ENCODE assay signal across 16 mouse cellular contexts in the genomic region with DNA sequence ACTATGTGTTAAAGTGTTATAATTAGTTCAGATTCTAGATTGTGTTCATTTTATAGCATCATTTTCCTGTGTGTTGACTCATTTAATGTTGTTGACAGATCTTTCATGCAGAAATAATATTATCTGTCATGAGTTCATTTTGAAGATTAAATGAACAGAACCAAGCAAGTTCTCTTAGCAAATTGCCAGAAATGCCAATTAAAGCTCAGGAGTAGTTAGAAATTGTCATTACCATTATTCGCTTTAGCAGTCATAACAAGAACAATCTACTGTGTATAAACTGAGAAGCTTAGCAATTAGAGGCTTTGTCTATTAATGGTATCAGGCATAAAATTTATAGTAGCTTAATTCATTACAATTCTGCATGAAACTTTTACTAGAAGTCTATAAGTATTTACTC.
"Had no signal": no experiment of that assay in that cellular context is flagged by ENCODE, and none has a peak within 500 bp of the region (broad histone marks: within the 10 kb centered on the region; RNA-seq: fewer than 3 reads in every experiment).

No protein-coding gene starts in this region.

- H3K36me3 ChIP-seq: neural tube, embryonic 12.5 days; neural tube, embryonic 13.5 days; neural tube, embryonic 15.5 days; stomach, embryonic 15.5 days had no signal

- H3K9me3 ChIP-seq: neural tube, embryonic 12.5 days; neural tube, embryonic 13.5 days; neural tube, embryonic 15.5 days; stomach, embryonic 15.5 days had no signal

- H3K4me2 ChIP-seq: neural tube, embryonic 12.5 days; neural tube, embryonic 13.5 days; neural tube, embryonic 15.5 days; stomach, embryonic 15.5 days had no signal

- H3K4me1 ChIP-seq: neural tube, embryonic 12.5 days; neural tube, embryonic 13.5 days; neural tube, embryonic 15.5 days; stomach, embryonic 15.5 days had no signal

- H3K27me3 ChIP-seq: neural tube, embryonic 12.5 days; neural tube, embryonic 13.5 days; neural tube, embryonic 15.5 days; stomach, embryonic 15.5 days had no signal

- H3K9ac ChIP-seq: neural tube, embryonic 12.5 days; neural tube, embryonic 13.5 days; neural tube, embryonic 15.5 days; stomach, embryonic 15.5 days had no signal

- H3K27ac ChIP-seq: neural tube, embryonic 12.5 days; neural tube, embryonic 13.5 days; neural tube, embryonic 15.5 days; stomach, embryonic 15.5 days; stomach, postnatal 0 days had no signal

- H3K4me3 ChIP-seq: neural tube, embryonic 12.5 days; neural tube, embryonic 13.5 days; neural tube, embryonic 15.5 days; stomach, embryonic 15.5 days had no signal

- DNase-seq: right cerebral cortex, adult 18-20 months; right cerebral cortex, postnatal 14 days; right cerebral cortex, postnatal 25 days; right cerebral cortex, postnatal 4 days; spleen, adult 18-20 months; thymus, adult 18-20 months; thymus, adult 2 months; thymus, postnatal 14 days; thymus, postnatal 25 days; thymus, postnatal 36 days; thymus, postnatal 4 days had no signal
